Mouse (Mus musculus): Measurements from ENCODE around the gene Kctd13.

Kctd13 gene

GRCm38 (mm10) chr7:126982054-126982453 lies 53.4 kb downstream of the Kctd13 start:
- no peak for DNase-seq (ENCODE audit: low read depth)

- no peak for DNase-seq (ENCODE audit: low read depth)
Observed at GRCm38 (mm10) chr7:126983113-126983512, 54.4 kb downstream of the Kctd13 start.

GRCm38 (mm10) chr7:126984667-126985444 lies 56.2 kb downstream of the Kctd13 start:
- DNase-seq (ENCODE audit: low read depth) = no peak

- peak; percentile 53 for DNase-seq (ENCODE audit: low read depth)
Observed at GRCm38 (mm10) chr7:126986319-126986718, 57.6 kb downstream of the Kctd13 start.

- no peak for DNase-seq (ENCODE audit: low read depth)
Observed at GRCm38 (mm10) chr7:126988816-126989215, 60.1 kb downstream of the Kctd13 start.
